Mouse (Mus musculus): ENCODE measurements around the gene Stox2. TPM values are rescaled to one million over a fixed set of nuclear protein-coding genes. Genes with fewer than 3 reads are reported as not detected.

Stox2 gene
- polyA plus RNA-seq, 1 experiment from 2014 or later = 35.7 TPM

- no peaks in the 10 kb centered on the region for H3K36me3 ChIP-seq
- peak overlapping the region; percentile 96 for H3K4me3 ChIP-seq
- no peaks in the 10 kb centered on the region for H3K9me3 ChIP-seq
- peak overlapping the region; percentile 83 for H3K4me2 ChIP-seq (replicated peaks)
- ATAC-seq (ENCODE audit: low FRiP score, low read depth) = no peak
- H3K27ac ChIP-seq = no peak overlapping the region
- H3K9ac ChIP-seq = peak overlapping the region; percentile 99; the same call in 1 of the 2 replicates
- 30% methylated on average over 6 of the region's 6 CpGs for WGBS
- no peaks in the 10 kb centered on the region for H3K27me3 ChIP-seq (replicated peaks)
- H3K4me1 ChIP-seq = peaks cover 51% of the 10 kb centered on the region
Observed at GRCm38 (mm10) chr8:47285435-47285834, 160.7 kb downstream of the Stox2 start.

- 28% methylated on average over 21 of the region's 21 CpGs for WGBS
- Histone ChIP-seq H3K4me3 (peak overlapping the region; percentile 27), H3K9me3 (no peaks in the 10 kb centered on the region), H3K27ac (peak overlapping the region; percentile 51; the same call in 1 of the 2 replicates), H3K4me2 (replicated peaks) (peak overlapping the region; percentile 83), H3K36me3 (no peaks in the 10 kb centered on the region), H3K27me3 (replicated peaks) (no peaks in the 10 kb centered on the region), H3K9ac (peak overlapping the region; percentile 40; the same call in 1 of the 2 replicates), H3K4me1 (peaks cover 59% of the 10 kb centered on the region)
- ATAC-seq (ENCODE audit: low FRiP score, low read depth) = no peak
Observed at GRCm38 (mm10) chr8:47284329-47285326, 161.5 kb downstream of the Stox2 start.

- no peaks in the 10 kb centered on the region for H3K9me3 ChIP-seq
- 67% methylated on average over 10 of the region's 10 CpGs for WGBS
- no peak overlapping the region for H3K4me3 ChIP-seq
- H3K27ac ChIP-seq = no peak overlapping the region
- H3K9ac ChIP-seq = no peak overlapping the region
- H3K36me3 ChIP-seq = no peaks in the 10 kb centered on the region
- H3K27me3 ChIP-seq (replicated peaks) = no peaks in the 10 kb centered on the region
- no peak for ATAC-seq (ENCODE audit: low FRiP score, low read depth)
- H3K4me1 ChIP-seq = peaks cover 63% of the 10 kb centered on the region
- no peak overlapping the region for H3K4me2 ChIP-seq (replicated peaks)
Observed at GRCm38 (mm10) chr8:47279898-47280297, 166.3 kb downstream of the Stox2 start.

- no peak overlapping the region for H3K27ac ChIP-seq
- no peak overlapping the region for H3K9ac ChIP-seq
- H3K36me3 ChIP-seq = no peaks in the 10 kb centered on the region
- no peaks in the 10 kb centered on the region for H3K27me3 ChIP-seq (replicated peaks)
- no peak overlapping the region for H3K4me3 ChIP-seq
- peaks cover 47% of the 10 kb centered on the region for H3K4me1 ChIP-seq
- no peaks in the 10 kb centered on the region for H3K9me3 ChIP-seq
- H3K4me2 ChIP-seq (replicated peaks) = no peak overlapping the region
- WGBS = 83% methylated on average over 3 of the region's 3 CpGs
- no peak for ATAC-seq (ENCODE audit: low FRiP score, low read depth)
Observed at GRCm38 (mm10) chr8:47278211-47278610, 168.0 kb downstream of the Stox2 start.

GRCm38 (mm10) chr8:47268931-47269330, 177.2 kb downstream of the Stox2 start:
- H3K4me1 ChIP-seq = peaks cover 35% of the 10 kb centered on the region
- no peaks in the 10 kb centered on the region for H3K36me3 ChIP-seq
- H3K27me3 ChIP-seq (replicated peaks) = no peaks in the 10 kb centered on the region
- WGBS = 88% methylated on average over 6 of the region's 6 CpGs
- no peaks in the 10 kb centered on the region for H3K9me3 ChIP-seq
- H3K27ac ChIP-seq = no peak overlapping the region
- no peak overlapping the region for H3K9ac ChIP-seq
- no peak overlapping the region for H3K4me3 ChIP-seq
- no peak for ATAC-seq (ENCODE audit: low FRiP score, low read depth)
- H3K4me2 ChIP-seq (replicated peaks) = no peak overlapping the region

GRCm38 (mm10) chr8:47268062-47268822, 177.9 kb downstream of the Stox2 start:
- H3K36me3 ChIP-seq = no peaks in the 10 kb centered on the region
- no peak overlapping the region for H3K4me3 ChIP-seq
- no peaks in the 10 kb centered on the region for H3K9me3 ChIP-seq
- WGBS = 79% methylated on average over 21 of the region's 21 CpGs
- H3K4me1 ChIP-seq = peaks cover 39% of the 10 kb centered on the region
- H3K27ac ChIP-seq = no peak overlapping the region
- no peak overlapping the region for H3K9ac ChIP-seq
- no peaks in the 10 kb centered on the region for H3K27me3 ChIP-seq (replicated peaks)
- ATAC-seq (ENCODE audit: low FRiP score, low read depth) = 0 out of 2 replicates have a peak, but pooled peaks have one; percentile 45
- H3K4me2 ChIP-seq (replicated peaks) = no peak overlapping the region

GRCm38 (mm10) chr8:47263070-47263843, 182.9 kb downstream of the Stox2 start:
- Histone ChIP-seq H3K27ac (no peak overlapping the region), H3K9ac (no peak overlapping the region), H3K27me3 (replicated peaks) (no peaks in the 10 kb centered on the region), H3K4me3 (no peak overlapping the region), H3K9me3 (no peaks in the 10 kb centered on the region), H3K36me3 (no peaks in the 10 kb centered on the region), H3K4me1 (peaks cover 48% of the 10 kb centered on the region), H3K4me2 (replicated peaks) (no peak overlapping the region)
- no peak for ATAC-seq (ENCODE audit: low FRiP score, low read depth)
- WGBS = 58% methylated on average over 17 of the region's 17 CpGs

- Histone ChIP-seq H3K4me2 (replicated peaks) (no peak overlapping the region), H3K36me3 (no peaks in the 10 kb centered on the region), H3K9ac (no peak overlapping the region), H3K9me3 (no peaks in the 10 kb centered on the region), H3K27me3 (replicated peaks) (no peaks in the 10 kb centered on the region), H3K4me1 (peaks cover 34% of the 10 kb centered on the region), H3K4me3 (no peak overlapping the region), H3K27ac (no peak overlapping the region)
- ATAC-seq (ENCODE audit: low FRiP score, low read depth) = no peak
- WGBS = 62% methylated on average over 12 of the region's 12 CpGs
Observed at GRCm38 (mm10) chr8:47260751-47261474, 185.2 kb downstream of the Stox2 start.

GRCm38 (mm10) chr8:47250832-47251231, 195.3 kb downstream of the Stox2 start:
- H3K36me3 ChIP-seq = no peaks in the 10 kb centered on the region
- 85% methylated on average over 3 of the region's 4 CpGs for WGBS
- no peak overlapping the region for H3K4me2 ChIP-seq (replicated peaks)
- no peaks in the 10 kb centered on the region for H3K9me3 ChIP-seq
- H3K9ac ChIP-seq = no peak overlapping the region
- no peaks in the 10 kb centered on the region for H3K27me3 ChIP-seq (replicated peaks)
- H3K27ac ChIP-seq = no peak overlapping the region
- no peak overlapping the region for H3K4me3 ChIP-seq
- no peak for ATAC-seq (ENCODE audit: low FRiP score, low read depth)
- peaks cover 15% of the 10 kb centered on the region for H3K4me1 ChIP-seq

- Histone ChIP-seq H3K36me3 (no peaks in the 10 kb centered on the region), H3K4me3 (no peak overlapping the region), H3K9me3 (no peaks in the 10 kb centered on the region), H3K4me1 (peaks cover 52% of the 10 kb centered on the region), H3K4me2 (replicated peaks) (no peak overlapping the region), H3K9ac (no peak overlapping the region), H3K27ac (no peak overlapping the region), H3K27me3 (replicated peaks) (no peaks in the 10 kb centered on the region)
- no peak for ATAC-seq (ENCODE audit: low FRiP score, low read depth)
- WGBS = 58% methylated on average over 4 of the region's 4 CpGs
Observed at GRCm38 (mm10) chr8:47245116-47245515, 201.0 kb downstream of the Stox2 start.

- Histone ChIP-seq H3K27ac (peak overlapping the region; percentile 64), H3K9me3 (no peaks in the 10 kb centered on the region), H3K4me2 (replicated peaks) (peak overlapping the region; percentile 54), H3K4me3 (no peak overlapping the region), H3K9ac (no peak overlapping the region), H3K36me3 (no peaks in the 10 kb centered on the region), H3K27me3 (replicated peaks) (no peaks in the 10 kb centered on the region), H3K4me1 (peaks cover 57% of the 10 kb centered on the region)
- 90% methylated on average over 15 of the region's 15 CpGs for WGBS
- ATAC-seq (ENCODE audit: low FRiP score, low read depth) = no peak
Observed at GRCm38 (mm10) chr8:47244202-47244601, 202.0 kb downstream of the Stox2 start.
